Mouse (Mus musculus) CH12F3 (cell line): Measurements from ENCODE around the gene Gm21173.
"Not testable (repeated sequence)": the region's sequence is repeated elsewhere in the genome, so short reads cannot be mapped to it uniquely, and the experiment has no call there.

Experiments used
- in situ Hi-C: fragments of 300-500 bp; cut with MboI; formaldehyde crosslinking; loops from 2 replicates; pipeline ENCODE4 v1.14.3; 2020; ENCODE audit warnings: low sequenced_read_pairs

Gm21173 gene

GRCm38 (mm10) chrY:76761300-76761699, at the start of gene Gm21173:
Gene Gm21173 (plus strand): TSS chrY:76761600.
- in situ Hi-C loops = not testable (repeated sequence)
